Mouse (Mus musculus) kidney, adult 2 months (tissue): ENCODE measurements around the gene Tmem245. TPM values are rescaled to one million over a fixed set of nuclear protein-coding genes. Genes with fewer than 3 reads are reported as not detected.
A peak's percentile ranks its signal among the peaks of the same experiment; 100 is the strongest.

ENCODE experiments used
- DNase-seq: peaks from one replicate; pipeline ENCODE4 v3.0.0; 2021
- H3K27ac ChIP-seq: fragments of 200-500 bp; 2 replicates; pipeline ENCODE4 v1.5.1; 2012; ENCODE audit warnings: low read depth, low read length, control low read depth, inconsistent platforms; ENCODE audit not compliant: insufficient read depth
- H3K27me3 ChIP-seq: fragments of 200-500 bp; replicated peaks from 2 replicates; pipeline ENCODE4 v1.6.1; 2012; ENCODE audit warnings: mild to moderate bottlenecking, moderate library complexity, low read length, inconsistent platforms; ENCODE audit not compliant: control insufficient read depth, insufficient read depth
- H3K36me3 ChIP-seq: fragments of 200-500 bp; 2 replicates; pipeline ENCODE4 v1.6.1; 2012; ENCODE audit warnings: mild to moderate bottlenecking, moderate library complexity, low read length, inconsistent platforms; ENCODE audit not compliant: control insufficient read depth, insufficient read depth
- H3K4me1 ChIP-seq: fragments of 200-500 bp; 2 replicates; pipeline ENCODE4 v1.6.1; 2011; ENCODE audit warnings: low read length; ENCODE audit not compliant: control insufficient read depth, insufficient read depth
- H3K4me3 ChIP-seq: fragments of 200-500 bp; 2 replicates; pipeline ENCODE4 v1.5.1; 2011; ENCODE audit warnings: mild to moderate bottlenecking, low read depth, low read length, control low read depth; ENCODE audit not compliant: insufficient read depth
- CTCF ChIP-seq: fragments of 200-500 bp; conservative IDR thresholded peaks from 2 replicates; pipeline ENCODE4 v1.5.1; 2011; ENCODE audit warnings: low read depth, mild to moderate bottlenecking, control low read depth, low read length, moderate library complexity, mixed read lengths; ENCODE audit not compliant: insufficient read depth, insufficient read length
- POLR2A ChIP-seq: fragments of 200-500 bp; IDR thresholded peaks from one replicate; pipeline ENCODE4 v1.6.1; 2011; ENCODE audit warnings: low read depth, low read length, control low read depth
- WGBS: fragments of 180-500 bp; shearing (Covaris S2); methylation state at CpG from one replicate; pipeline ENCODE4 v1.1.7; 2018; 5-methylcytosine and 5-hydroxymethylcytosine counted together
- polyA plus RNA-seq: library from polyadenylated mRNA; depleted of rRNA; stranded (reverse); fragments of >200 nt; gene quantifications from 2 replicates; pipeline ENCODE4 v1.2.3, GENCODE M21; 2012

The Tmem245 gene
- polyA plus RNA-seq, 1 experiment = 13.8 TPM

GRCm38 (mm10) chr4:56932096-56932495 lies 15.1 kb downstream of the Tmem245 start:
- TF ChIP-seq CTCF = no peak
- TF ChIP-seq POLR2A = no peak
- Histone ChIP-seq H3K4me1 (peaks cover 21% of the 10 kb centered on the region), H3K27ac (no peak overlapping the region), H3K36me3 (no peaks in the 10 kb centered on the region; the same call in 1 of the 2 replicates), H3K27me3 (no peaks in the 10 kb centered on the region), H3K4me3 (no peak overlapping the region)
- no peak for DNase-seq
- WGBS = 70% methylated on average over 7 of the region's 7 CpGs

- Histone ChIP-seq H3K27me3 (no peaks in the 10 kb centered on the region), H3K4me1 (peaks cover 11% of the 10 kb centered on the region), H3K27ac (peak overlapping the region; percentile 24; the same call in 1 of the 2 replicates), H3K4me3 (no peak overlapping the region), H3K36me3 (peaks cover 2% of the 10 kb centered on the region)
- no peak for TF ChIP-seq CTCF
- 45% methylated on average over 4 of the region's 4 CpGs for WGBS
- DNase-seq = peak; percentile 35
These were observed 16.9 kb downstream of the Tmem245 start for GRCm38 (mm10) chr4:56930312-56930711.

- 64% methylated on average over 4 of the region's 4 CpGs for WGBS
- H3K4me1 ChIP-seq = peaks cover 6% of the 10 kb centered on the region
- no peak overlapping the region for H3K27ac ChIP-seq
- peaks cover 2% of the 10 kb centered on the region for H3K36me3 ChIP-seq
- no peak for DNase-seq
- no peak overlapping the region for H3K4me3 ChIP-seq
- no peaks in the 10 kb centered on the region for H3K27me3 ChIP-seq
- no peak for TF ChIP-seq POLR2A
- TF ChIP-seq CTCF = no peak
These were observed 20.3 kb downstream of the Tmem245 start for GRCm38 (mm10) chr4:56926971-56927370.

GRCm38 (mm10) chr4:56922229-56922628 lies 25.0 kb downstream of the Tmem245 start:
- WGBS = 94% methylated on average over 11 of the region's 11 CpGs
- H3K27me3 ChIP-seq = no peaks in the 10 kb centered on the region
- no peaks in the 10 kb centered on the region for H3K4me1 ChIP-seq
- H3K4me3 ChIP-seq = no peak overlapping the region
- TF ChIP-seq CTCF (no peak), POLR2A (no peak)
- no peak for DNase-seq
- H3K27ac ChIP-seq = no peak overlapping the region
- H3K36me3 ChIP-seq = peaks cover 6% of the 10 kb centered on the region

- Histone ChIP-seq H3K36me3 (peaks cover 10% of the 10 kb centered on the region), H3K27me3 (no peaks in the 10 kb centered on the region), H3K4me1 (no peaks in the 10 kb centered on the region), H3K4me3 (no peak overlapping the region), H3K27ac (no peak overlapping the region)
- no peak for DNase-seq
- TF ChIP-seq CTCF = no peak
- no peak for TF ChIP-seq POLR2A
- 81% methylated on average over 15 of the region's 15 CpGs for WGBS
These were observed 31.4 kb downstream of the Tmem245 start for GRCm38 (mm10) chr4:56915732-56916325.

- no peak overlapping the region for H3K4me3 ChIP-seq
- no peak overlapping the region for H3K27ac ChIP-seq
- DNase-seq = no peak
- 96% methylated on average over 1 of the region's 1 CpGs for WGBS
- no peaks in the 10 kb centered on the region for H3K27me3 ChIP-seq
- TF ChIP-seq POLR2A = no peak
- TF ChIP-seq CTCF = no peak
- H3K4me1 ChIP-seq = no peaks in the 10 kb centered on the region
- peaks cover 17% of the 10 kb centered on the region for H3K36me3 ChIP-seq
These were observed 32.5 kb downstream of the Tmem245 start for GRCm38 (mm10) chr4:56914761-56915160.

- Histone ChIP-seq H3K36me3 (peaks cover 19% of the 10 kb centered on the region), H3K27me3 (no peaks in the 10 kb centered on the region), H3K4me3 (no peak overlapping the region), H3K4me1 (no peaks in the 10 kb centered on the region), H3K27ac (no peak overlapping the region)
- TF ChIP-seq POLR2A (no peak), CTCF (no peak)
- DNase-seq = peak; percentile 21
- WGBS = 86% methylated on average over 6 of the region's 6 CpGs
These were observed 32.9 kb downstream of the Tmem245 start for GRCm38 (mm10) chr4:56914338-56914737.
